Mouse (Mus musculus) lung, postnatal 0 days (tissue): ENCODE measurements at regions not wholly inside any gene's neighbourhood (a gene's known extent, or its start where the extent isn't known, plus 50 kb on each side); places are given as distances from the start of the nearest gene placed in this dataset.

Source experiments
- CTCF ChIP-seq: IDR thresholded peaks from 2 replicates; pipeline ENCODE4 v1.5.1; 2016; ENCODE audit warnings: antibody characterized with exemption, mild to moderate bottlenecking
- EP300 ChIP-seq: IDR thresholded peaks from 2 replicates; pipeline ENCODE4 v1.6.1; 2016; ENCODE audit warnings: antibody characterized with exemption, mild to moderate bottlenecking, control low read depth

- TF ChIP-seq CTCF = no peak
- TF ChIP-seq EP300 = no peak
Observed at GRCm38 (mm10) chr13:52162676-52163075, 316.2 kb downstream of the Gadd45g start.
